Mouse (Mus musculus): ENCODE measurements around the gene Hoga1. TPM values are rescaled to one million over a fixed set of nuclear protein-coding genes. Genes with fewer than 3 reads are reported as not detected.

Gene Hoga1
- polyA plus RNA-seq, 1 experiment = 0.84 TPM

DNA sequence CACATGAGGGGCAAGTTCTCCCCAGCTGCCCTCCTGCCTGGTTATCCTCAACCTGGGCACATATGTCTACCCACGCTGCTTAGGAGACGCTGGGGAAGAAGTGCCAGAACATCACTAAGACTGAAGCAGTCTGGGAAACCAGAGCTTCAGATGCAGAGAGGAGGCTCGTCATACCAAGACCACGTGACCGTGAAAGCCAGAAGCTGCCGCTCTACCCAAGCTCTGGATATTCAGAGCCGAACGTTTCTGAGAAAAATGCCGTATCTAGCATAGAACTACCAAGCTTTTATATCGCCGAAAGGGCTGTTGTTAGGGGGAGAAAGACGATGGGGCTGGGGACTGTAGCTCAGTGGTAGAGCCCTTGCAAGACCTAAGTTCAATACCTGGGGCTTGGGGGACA, 7.1 kb upstream of the Hoga1 start:
- WGBS = 86% methylated on average over 12 of the region's 12 CpGs
- H3K4me1 ChIP-seq (replicated peaks; ENCODE audit: control insufficient read depth, insufficient read depth, low read length) = no peaks in the 10 kb centered on the region; the same call in 1 of the 2 replicates
- TF ChIP-seq POLR2A (IDR thresholded peaks at IDR 0.05; ENCODE audit: control insufficient read depth, extremely low read depth, insufficient read depth, low read length, poor library complexity) (no peak), CTCF (IDR thresholded peaks at IDR 0.05; ENCODE audit: borderline replicate concordance, control insufficient read depth, extremely low read depth, insufficient read depth, low read length, poor library complexity) (no peak)

DNA sequence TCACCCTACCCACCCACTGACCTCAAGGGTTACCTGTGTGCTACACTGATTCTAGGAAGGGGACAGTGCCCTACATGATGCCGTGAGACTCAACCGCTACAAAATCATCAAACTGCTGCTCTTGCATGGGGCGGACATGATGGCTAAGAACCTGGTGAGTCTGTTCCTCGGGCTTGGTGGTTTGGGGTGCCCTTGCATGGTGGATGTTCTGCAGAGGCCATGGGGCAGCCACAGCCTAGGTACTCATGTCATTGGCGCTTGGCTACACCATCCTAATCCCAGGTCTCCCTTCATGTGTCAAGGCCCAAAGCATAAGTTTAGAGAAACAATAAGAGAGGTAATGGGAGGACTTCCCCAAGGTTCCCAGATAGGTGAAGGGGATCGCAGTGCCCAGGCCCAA, 1.4 kb upstream of the Hoga1 start:
- no peak for DNase-seq
- TF ChIP-seq POLR2A (IDR thresholded peaks at IDR 0.05; ENCODE audit: control insufficient read depth, extremely low read depth, insufficient read depth, low read length, poor library complexity) (no peak), CTCF (IDR thresholded peaks at IDR 0.05; ENCODE audit: borderline replicate concordance, control insufficient read depth, extremely low read depth, insufficient read depth, low read length, poor library complexity) (no peak)
- no peaks in the 10 kb centered on the region for H3K27me3 ChIP-seq (ENCODE audit: control insufficient read depth, insufficient read depth, low read length)
- H3K27ac ChIP-seq (ENCODE audit: control insufficient read depth, insufficient read depth, low read length) = no peak overlapping the region
- WGBS = 96% methylated on average over 6 of the region's 6 CpGs
- H3K4me1 ChIP-seq (replicated peaks; ENCODE audit: control insufficient read depth, insufficient read depth, low read length) = no peaks in the 10 kb centered on the region
- no peak overlapping the region for H3K4me3 ChIP-seq (ENCODE audit: control insufficient read depth, insufficient read depth, low read length)
- no peaks in the 10 kb centered on the region for H3K36me3 ChIP-seq (ENCODE audit: control insufficient read depth, insufficient read depth, low read length)

More for the DNA sequence above, 7.1 kb upstream of the Hoga1 start:
- no peaks in the 10 kb centered on the region for H3K27me3 ChIP-seq (ENCODE audit: control insufficient read depth, insufficient read depth, low read length)
- H3K27ac ChIP-seq (ENCODE audit: control insufficient read depth, insufficient read depth, low read length) = no peak overlapping the region
- H3K36me3 ChIP-seq (ENCODE audit: control insufficient read depth, insufficient read depth, low read length) = no peaks in the 10 kb centered on the region
- H3K4me3 ChIP-seq (ENCODE audit: control insufficient read depth, insufficient read depth, low read length) = no peak overlapping the region
- DNase-seq = no peak

GRCm38 (mm10) chr19:42050251-42050650, 4.8 kb downstream of the Hoga1 start:
- no peaks in the 10 kb centered on the region for H3K4me1 ChIP-seq (replicated peaks; ENCODE audit: control insufficient read depth, insufficient read depth, low read length)
- no peaks in the 10 kb centered on the region for H3K27me3 ChIP-seq (ENCODE audit: control insufficient read depth, insufficient read depth, low read length)
- H3K36me3 ChIP-seq (ENCODE audit: control insufficient read depth, insufficient read depth, low read length) = no peaks in the 10 kb centered on the region
- 81% methylated on average over 1 of the region's 1 CpGs for WGBS
- no peak for DNase-seq
- no peak for TF ChIP-seq CTCF (IDR thresholded peaks at IDR 0.05; ENCODE audit: borderline replicate concordance, control insufficient read depth, extremely low read depth, insufficient read depth, low read length, poor library complexity)
- TF ChIP-seq POLR2A (IDR thresholded peaks at IDR 0.05; ENCODE audit: control insufficient read depth, extremely low read depth, insufficient read depth, low read length, poor library complexity) = no peak
- no peak overlapping the region for H3K27ac ChIP-seq (ENCODE audit: control insufficient read depth, insufficient read depth, low read length)
- H3K4me3 ChIP-seq (ENCODE audit: control insufficient read depth, insufficient read depth, low read length) = no peak overlapping the region

DNA sequence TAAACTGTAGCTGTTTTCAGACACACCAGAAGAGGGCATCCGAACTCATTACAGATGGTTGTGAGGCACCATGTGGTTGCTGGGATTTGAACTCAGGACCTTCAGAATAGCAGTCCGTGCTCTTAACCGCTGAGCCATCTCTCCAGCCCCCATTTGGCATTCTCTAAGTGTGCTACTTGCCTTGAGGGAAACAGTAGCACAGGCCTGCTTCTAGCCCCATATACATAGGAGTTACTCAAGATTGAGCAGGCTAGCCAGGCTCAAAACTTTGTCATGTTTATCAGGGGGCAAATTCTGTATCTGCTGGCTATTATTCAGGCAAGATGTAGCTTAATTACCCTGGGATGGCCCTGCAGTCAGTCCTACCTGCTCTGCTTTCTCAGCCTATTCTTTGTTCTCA, 5.9 kb downstream of the Hoga1 start:
- no peak for DNase-seq
- TF ChIP-seq CTCF (IDR thresholded peaks at IDR 0.05; ENCODE audit: borderline replicate concordance, control insufficient read depth, extremely low read depth, insufficient read depth, low read length, poor library complexity) = no peak
- TF ChIP-seq POLR2A (IDR thresholded peaks at IDR 0.05; ENCODE audit: control insufficient read depth, extremely low read depth, insufficient read depth, low read length, poor library complexity) = no peak
- Histone ChIP-seq H3K4me3 (ENCODE audit: control insufficient read depth, insufficient read depth, low read length) (no peak overlapping the region), H3K27me3 (ENCODE audit: control insufficient read depth, insufficient read depth, low read length) (no peaks in the 10 kb centered on the region), H3K27ac (ENCODE audit: control insufficient read depth, insufficient read depth, low read length) (no peak overlapping the region), H3K36me3 (ENCODE audit: control insufficient read depth, insufficient read depth, low read length) (no peaks in the 10 kb centered on the region), H3K4me1 (replicated peaks; ENCODE audit: control insufficient read depth, insufficient read depth, low read length) (no peaks in the 10 kb centered on the region)
- 95% methylated on average over 3 of the region's 3 CpGs for WGBS

- 93% methylated on average over 4 of the region's 4 CpGs for WGBS
- no peak within 1 kb of the TSS for H3K27ac ChIP-seq (ENCODE audit: control insufficient read depth, insufficient read depth, low read length)
Observed at GRCm38 (mm10) chr19:42051948-42052347, 6.5 kb downstream of the Hoga1 start, which contains the start of gene 4933411K16Rik. Gene 4933411K16Rik (plus strand): TSS chr19:42052248.

GRCm38 (mm10) chr19:42054255-42054654, 8.8 kb downstream of the Hoga1 start:
- Histone ChIP-seq H3K4me1 (replicated peaks; ENCODE audit: control insufficient read depth, insufficient read depth, low read length) (peaks cover 2% of the 10 kb centered on the region), H3K4me3 (ENCODE audit: control insufficient read depth, insufficient read depth, low read length) (no peak overlapping the region), H3K27ac (ENCODE audit: control insufficient read depth, insufficient read depth, low read length) (no peak overlapping the region), H3K27me3 (ENCODE audit: control insufficient read depth, insufficient read depth, low read length) (no peaks in the 10 kb centered on the region), H3K36me3 (ENCODE audit: control insufficient read depth, insufficient read depth, low read length) (no peaks in the 10 kb centered on the region)
- 70% methylated on average over 6 of the region's 6 CpGs for WGBS
- no peak for TF ChIP-seq CTCF (IDR thresholded peaks at IDR 0.05; ENCODE audit: borderline replicate concordance, control insufficient read depth, extremely low read depth, insufficient read depth, low read length, poor library complexity)
- TF ChIP-seq POLR2A (IDR thresholded peaks at IDR 0.05; ENCODE audit: control insufficient read depth, extremely low read depth, insufficient read depth, low read length, poor library complexity) = no peak
- DNase-seq = no peak

More at GRCm38 (mm10) chr19:42051948-42052347, 6.5 kb downstream of the Hoga1 start, which contains the start of gene 4933411K16Rik:
- TF ChIP-seq POLR2A (IDR thresholded peaks at IDR 0.05; ENCODE audit: control insufficient read depth, extremely low read depth, insufficient read depth, low read length, poor library complexity) (no peak), CTCF (IDR thresholded peaks at IDR 0.05; ENCODE audit: borderline replicate concordance, control insufficient read depth, extremely low read depth, insufficient read depth, low read length, poor library complexity) (no peak)
- no peak within 1 kb of the TSS for H3K4me3 ChIP-seq (ENCODE audit: control insufficient read depth, insufficient read depth, low read length)
- no peaks in the 10 kb centered on the region for H3K36me3 ChIP-seq (ENCODE audit: control insufficient read depth, insufficient read depth, low read length)
- DNase-seq = no peak
- no peaks in the 10 kb centered on the region for H3K27me3 ChIP-seq (ENCODE audit: control insufficient read depth, insufficient read depth, low read length)
- H3K4me1 ChIP-seq (replicated peaks; ENCODE audit: control insufficient read depth, insufficient read depth, low read length) = no peaks in the 10 kb centered on the region

- no peak for DNase-seq
- Histone ChIP-seq H3K36me3 (ENCODE audit: control insufficient read depth, insufficient read depth, low read length) (no peaks in the 10 kb centered on the region), H3K4me3 (ENCODE audit: control insufficient read depth, insufficient read depth, low read length) (no peak overlapping the region), H3K27me3 (ENCODE audit: control insufficient read depth, insufficient read depth, low read length) (no peaks in the 10 kb centered on the region), H3K4me1 (replicated peaks; ENCODE audit: control insufficient read depth, insufficient read depth, low read length) (peaks cover 2% of the 10 kb centered on the region), H3K27ac (ENCODE audit: control insufficient read depth, insufficient read depth, low read length) (no peak overlapping the region)
- WGBS = 92% methylated on average over 2 of the region's 2 CpGs
- TF ChIP-seq CTCF (IDR thresholded peaks at IDR 0.05; ENCODE audit: borderline replicate concordance, control insufficient read depth, extremely low read depth, insufficient read depth, low read length, poor library complexity) = no peak
Observed at GRCm38 (mm10) chr19:42055881-42056280, 10.5 kb downstream of the Hoga1 start.

Measured in thymus, adult 2 months (tissue).